Mouse (Mus musculus) forebrain, postnatal 0 days (tissue): ENCODE measurements around the gene Ikzf1. TPM values are rescaled to one million over a fixed set of nuclear protein-coding genes. Genes with fewer than 3 reads are reported as not detected.

Source experiments
- ATAC-seq: fragments of 200-750 bp; cut with Nextera tagmentation; 2 replicates; pipeline ENCODE4 v1.8.0; 2017; ENCODE audit warnings: mild to moderate bottlenecking, moderate library complexity
- DNase-seq: peaks from one replicate; pipeline ENCODE4 v3.0.0-alpha.2; 2015
- H3K27ac ChIP-seq: fragments of 300-500 bp; sonication (generic); 2 replicates; pipeline ENCODE4 v1.5.1; 2014; ENCODE audit warnings: low read depth, mild to moderate bottlenecking, antibody characterized with exemption, low read length, moderate library complexity, mixed read lengths
- H3K27me3 ChIP-seq: fragments of 300-500 bp; sonication (generic); 2 replicates; pipeline ENCODE4 v1.6.1; 2014; ENCODE audit warnings: mild to moderate bottlenecking, low read length, mixed read lengths; ENCODE audit not compliant: insufficient read depth
- H3K36me3 ChIP-seq: fragments of 300-500 bp; sonication (generic); 2 replicates; pipeline ENCODE4 v1.6.1; 2014; ENCODE audit warnings: mild to moderate bottlenecking, moderate library complexity; ENCODE audit not compliant: insufficient read depth
- H3K4me1 ChIP-seq: fragments of 300-500 bp; sonication (generic); 2 replicates; pipeline ENCODE4 v1.6.1; 2014; ENCODE audit warnings: antibody characterized with exemption; ENCODE audit not compliant: insufficient read depth
- H3K4me2 ChIP-seq: fragments of 300-500 bp; sonication (generic); 2 replicates; pipeline ENCODE4 v1.6.1; 2014; ENCODE audit warnings: low read depth, mild to moderate bottlenecking, moderate library complexity
- H3K4me3 ChIP-seq: fragments of 300-500 bp; sonication (generic); 2 replicates; pipeline ENCODE4 v1.5.1; 2014; ENCODE audit warnings: low read depth, low read length, mixed read lengths
- H3K9ac ChIP-seq: fragments of 300-500 bp; sonication (generic); 2 replicates; pipeline ENCODE4 v1.6.1; 2014; ENCODE audit warnings: mild to moderate bottlenecking
- H3K9me3 ChIP-seq: fragments of 300-500 bp; sonication (generic); 2 replicates; pipeline ENCODE4 v1.6.1; 2016; ENCODE audit warnings: low read length
- CTCF ChIP-seq: sonication (generic); IDR thresholded peaks from 2 replicates; pipeline ENCODE4 v1.5.1; 2016; ENCODE audit warnings: antibody characterized with exemption, control low read depth, low read depth
- WGBS: fragments of 180-500 bp; shearing (Covaris S2); extraction: QIAGEN DNeasy Blood & Tissue Kit; methylation state at CpG from one replicate; pipeline ENCODE4 v1.1.7; 2014; 5-methylcytosine and 5-hydroxymethylcytosine counted together
- polyA plus RNA-seq: library from polyadenylated mRNA; unstranded; fragments of >200 nt; fragmentation: Nextera tagmentation; extraction: Ambion mirVana; gene quantifications from 2 replicates; pipeline ENCODE4 v1.2.1, GENCODE M21; 2015
- total RNA-seq: library from RNA; depleted of rRNA; stranded (reverse); fragments of >200 nt; gene quantifications from 2 replicates; pipeline ENCODE4 v1.2.3, GENCODE M21; 2014; rRNA removed

Ikzf1 gene
- total RNA-seq (4.9 and 6.9 TPM in 2 replicates), polyA plus RNA-seq (1.8 TPM in 2 replicates)

- Histone ChIP-seq H3K4me2 (peak within 1 kb of the TSS; percentile 93), H3K4me3 (peak within 1 kb of the TSS; percentile 58), H3K27ac (no peak within 1 kb of the TSS), H3K9me3 (no peaks in the 10 kb centered on the region), H3K36me3 (no peaks in the 10 kb centered on the region), H3K4me1 (no peaks in the 10 kb centered on the region), H3K27me3 (peaks cover 24% of the 10 kb centered on the region; the same call in 1 of the 2 replicates), H3K9ac (peak within 1 kb of the TSS; percentile 35; the same call in 1 of the 2 replicates)
- ATAC-seq (peak; percentile 71), DNase-seq (no peak)
- TF ChIP-seq CTCF, result no peak
- 2% methylated on average over 65 of the region's 100 CpGs for WGBS
These were observed at the start of gene Ikzf1 for GRCm38 (mm10) chr11:11684930-11685852. Ikzf1 (plus strand) TSS chr11:11685003.

- H3K36me3 ChIP-seq, result no peaks in the 10 kb centered on the region
- no peak overlapping the region for H3K4me3 ChIP-seq
- DNase-seq (no peak), ATAC-seq (no peak)
- no peak overlapping the region for H3K9ac ChIP-seq
- TF ChIP-seq CTCF, result no peak
- H3K4me2 ChIP-seq, result no peak overlapping the region
- no peaks in the 10 kb centered on the region for H3K4me1 ChIP-seq
- H3K27ac ChIP-seq, result no peak overlapping the region
- H3K27me3 ChIP-seq, result no peaks in the 10 kb centered on the region
- H3K9me3 ChIP-seq, result no peaks in the 10 kb centered on the region
These were observed 40.5 kb upstream of the Ikzf1 start for GRCm38 (mm10) chr11:11644303-11644702.

- no peak for ATAC-seq
- WGBS, result 91% methylated on average over 3 of the region's 3 CpGs
- TF ChIP-seq CTCF, result no peak
These were observed 28.4 kb upstream of the Ikzf1 start for GRCm38 (mm10) chr11:11656388-11656787.

GRCm38 (mm10) chr11:11656995-11657530, 27.7 kb upstream of the Ikzf1 start:
- Histone ChIP-seq H3K27me3 (no peaks in the 10 kb centered on the region), H3K27ac (no peak overlapping the region), H3K36me3 (no peaks in the 10 kb centered on the region), H3K4me2 (no peak overlapping the region), H3K4me1 (no peaks in the 10 kb centered on the region), H3K9me3 (no peaks in the 10 kb centered on the region), H3K9ac (no peak overlapping the region), H3K4me3 (no peak overlapping the region)
- ATAC-seq (no peak), DNase-seq (no peak)
- WGBS, result 73% methylated on average over 5 of the region's 5 CpGs
- no peak for TF ChIP-seq CTCF

More at GRCm38 (mm10) chr11:11656388-11656787, 28.4 kb upstream of the Ikzf1 start:
- H3K4me3 ChIP-seq, result no peak overlapping the region
- no peak for DNase-seq
- H3K27me3 ChIP-seq, result no peaks in the 10 kb centered on the region
- no peaks in the 10 kb centered on the region for H3K36me3 ChIP-seq
- no peak overlapping the region for H3K9ac ChIP-seq
- no peaks in the 10 kb centered on the region for H3K9me3 ChIP-seq
- H3K4me2 ChIP-seq, result no peak overlapping the region
- no peak overlapping the region for H3K27ac ChIP-seq
- no peaks in the 10 kb centered on the region for H3K4me1 ChIP-seq

GRCm38 (mm10) chr11:11657634-11658033, 27.2 kb upstream of the Ikzf1 start:
- no peaks in the 10 kb centered on the region for H3K27me3 ChIP-seq
- no peaks in the 10 kb centered on the region for H3K4me1 ChIP-seq
- no peak overlapping the region for H3K4me3 ChIP-seq
- no peak overlapping the region for H3K27ac ChIP-seq
- no peak for TF ChIP-seq CTCF
- no peak for DNase-seq
- no peak overlapping the region for H3K9ac ChIP-seq
- no peaks in the 10 kb centered on the region for H3K36me3 ChIP-seq
- WGBS, result 92% methylated on average over 4 of the region's 4 CpGs
- no peak for ATAC-seq
- no peaks in the 10 kb centered on the region for H3K9me3 ChIP-seq
- no peak overlapping the region for H3K4me2 ChIP-seq

- Histone ChIP-seq H3K4me2 (no peak overlapping the region), H3K4me1 (no peaks in the 10 kb centered on the region), H3K27me3 (no peaks in the 10 kb centered on the region), H3K36me3 (no peaks in the 10 kb centered on the region), H3K27ac (no peak overlapping the region), H3K9me3 (no peaks in the 10 kb centered on the region), H3K9ac (no peak overlapping the region), H3K4me3 (no peak overlapping the region)
- WGBS, result 86% methylated on average over 4 of the region's 4 CpGs
- DNase-seq (no peak), ATAC-seq (no peak)
- TF ChIP-seq CTCF, result no peak
These were observed 26.0 kb upstream of the Ikzf1 start for GRCm38 (mm10) chr11:11658834-11659233.

- DNase-seq, result no peak
- H3K9ac ChIP-seq, result no peak overlapping the region
- 89% methylated on average over 4 of the region's 4 CpGs for WGBS
- no peaks in the 10 kb centered on the region for H3K27me3 ChIP-seq
- no peak overlapping the region for H3K4me2 ChIP-seq
- ATAC-seq, result no peak
- TF ChIP-seq CTCF, result no peak
- no peaks in the 10 kb centered on the region for H3K36me3 ChIP-seq
- H3K4me3 ChIP-seq, result no peak overlapping the region
- H3K27ac ChIP-seq, result no peak overlapping the region
- H3K4me1 ChIP-seq, result no peaks in the 10 kb centered on the region
- H3K9me3 ChIP-seq, result no peaks in the 10 kb centered on the region
These were observed 24.2 kb upstream of the Ikzf1 start for GRCm38 (mm10) chr11:11660651-11661050.
